Mouse (Mus musculus): ENCODE measurements around the gene Chtop. TPM values are rescaled to one million over a fixed set of nuclear protein-coding genes. Genes with fewer than 3 reads are reported as not detected.
A peak's percentile ranks its signal among the peaks of the same experiment; 100 is the strongest.

Gene Chtop
- polyA plus RNA-seq (2015; fragmentation: Nextera tagmentation; extraction: Ambion mirVana): 61.3 and 63.7 TPM in 2 replicates

DNA sequence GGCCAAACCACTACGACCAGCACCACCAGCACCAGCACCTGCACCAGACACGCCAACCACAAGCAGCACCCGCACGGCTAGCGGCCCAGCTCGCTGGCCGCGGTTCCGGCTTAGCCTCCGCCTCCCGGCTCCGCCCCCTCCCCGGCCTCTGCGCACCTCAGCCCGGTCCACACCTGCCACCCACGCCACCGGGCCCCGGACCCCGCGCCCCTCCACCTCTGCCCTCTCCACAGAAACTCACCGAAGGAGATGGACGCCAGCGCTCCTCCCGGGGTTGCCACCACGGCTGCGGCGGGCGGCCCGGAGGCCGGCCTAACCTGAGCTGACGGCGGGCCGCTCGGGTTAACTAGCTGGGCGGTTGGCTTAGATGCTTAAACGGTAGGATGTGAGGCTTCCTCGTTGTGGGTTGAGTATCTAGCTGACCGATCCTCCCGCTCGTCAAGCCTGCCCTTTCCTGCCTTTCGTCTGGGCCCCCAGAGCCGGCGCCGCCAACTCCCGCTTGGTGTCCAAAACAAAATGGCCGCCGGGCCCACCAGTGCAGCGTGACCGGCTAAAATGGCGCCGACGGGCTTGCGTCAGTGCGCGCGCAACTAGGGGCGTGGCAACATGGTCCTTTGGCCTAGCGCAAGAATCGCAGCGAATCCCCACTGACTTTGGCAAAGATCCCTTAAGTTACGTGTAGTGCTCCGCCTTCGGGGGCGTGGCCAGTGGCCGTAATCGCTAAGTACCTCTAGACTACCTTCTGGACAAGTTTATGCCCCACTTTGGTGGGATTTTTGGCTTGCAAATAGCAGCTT is at the start of gene Chtop:
Gene Chtop, minus strand, starts transcription at position 549 of the 797 bp plus-strand sequence.
- Histone ChIP-seq H3K27ac (ENCODE audit: low read depth, low read length) (peak within 1 kb of the TSS; percentile 95), H3K4me3 (ENCODE audit: low read depth, low read length) (peak within 1 kb of the TSS; percentile 94), H3K4me2 (replicated peaks; ENCODE audit: low read depth) (peak within 1 kb of the TSS; percentile 78), H3K27me3 (replicated peaks; ENCODE audit: control insufficient read depth, insufficient read depth, low read length) (no peaks in the 10 kb centered on the region), H3K9ac (ENCODE audit: low read depth, low read length) (peak within 1 kb of the TSS; percentile 99), H3K9me3 (ENCODE audit: control insufficient read depth) (no peaks in the 10 kb centered on the region), H3K4me1 (replicated peaks; ENCODE audit: control insufficient read depth, insufficient read depth, low read length) (peaks cover 5% of the 10 kb centered on the region; the same call in 1 of the 2 replicates), H3K36me3 (ENCODE audit: control insufficient read depth, insufficient read depth) (peaks cover 24% of the 10 kb centered on the region)
- WGBS: under 1% methylated on average over 65 of the region's 66 CpGs
- TF ChIP-seq CTCF (IDR thresholded peaks at IDR 0.05; ENCODE audit: low read depth): no peak
- ATAC-seq: peak; percentile 91

DNA sequence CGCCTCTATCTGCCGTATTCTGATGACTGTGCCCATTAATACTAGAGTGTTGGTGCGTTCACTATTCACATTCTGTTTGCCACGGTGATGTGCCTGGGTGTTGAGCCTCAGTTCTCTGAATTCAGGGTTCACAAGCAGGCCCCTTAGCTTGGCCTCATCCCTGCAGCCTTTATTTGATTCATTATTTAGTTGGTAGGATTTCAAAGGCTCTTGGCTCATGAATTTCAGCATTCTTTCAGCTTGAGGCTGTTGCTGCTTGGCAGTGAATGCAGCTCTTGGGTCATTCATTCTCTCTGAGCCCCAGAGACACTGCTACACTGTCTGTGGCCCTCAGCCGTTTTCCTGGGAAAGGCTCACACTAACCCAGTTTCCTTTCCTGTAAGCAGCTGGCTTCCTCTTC is 46.7 kb upstream of the Chtop start:
- no peak overlapping the region for H3K4me2 ChIP-seq (replicated peaks; ENCODE audit: low read depth)
- no peak overlapping the region for H3K9ac ChIP-seq (ENCODE audit: low read depth, low read length)
- no peaks in the 10 kb centered on the region for H3K9me3 ChIP-seq (ENCODE audit: control insufficient read depth)
- H3K4me1 ChIP-seq (replicated peaks; ENCODE audit: control insufficient read depth, insufficient read depth, low read length): no peaks in the 10 kb centered on the region
- no peak for TF ChIP-seq CTCF (IDR thresholded peaks at IDR 0.05; ENCODE audit: low read depth)
- WGBS: 71% methylated on average over 5 of the region's 5 CpGs
- H3K27ac ChIP-seq (ENCODE audit: low read depth, low read length): no peak overlapping the region
- H3K4me3 ChIP-seq (ENCODE audit: low read depth, low read length): no peak overlapping the region
- no peak for ATAC-seq
- H3K27me3 ChIP-seq (replicated peaks; ENCODE audit: control insufficient read depth, insufficient read depth, low read length): no peaks in the 10 kb centered on the region
- H3K36me3 ChIP-seq (ENCODE audit: control insufficient read depth, insufficient read depth): no peaks in the 10 kb centered on the region

- Histone ChIP-seq H3K27me3 (replicated peaks; ENCODE audit: control insufficient read depth, insufficient read depth, low read length) (no peaks in the 10 kb centered on the region), H3K27ac (ENCODE audit: low read depth, low read length) (no peak overlapping the region), H3K4me3 (ENCODE audit: low read depth, low read length) (no peak overlapping the region), H3K4me2 (replicated peaks; ENCODE audit: low read depth) (no peak overlapping the region), H3K4me1 (replicated peaks; ENCODE audit: control insufficient read depth, insufficient read depth, low read length) (no peaks in the 10 kb centered on the region), H3K36me3 (ENCODE audit: control insufficient read depth, insufficient read depth) (no peaks in the 10 kb centered on the region), H3K9me3 (ENCODE audit: control insufficient read depth) (no peaks in the 10 kb centered on the region), H3K9ac (ENCODE audit: low read depth, low read length) (no peak overlapping the region)
- TF ChIP-seq CTCF (IDR thresholded peaks at IDR 0.05; ENCODE audit: low read depth): no peak
- ATAC-seq: no peak
- WGBS: 79% methylated on average over 2 of the region's 2 CpGs
Observed at GRCm38 (mm10) chr3:90552231-90552630, 42.9 kb upstream of the Chtop start.

GRCm38 (mm10) chr3:90550421-90550790 is 41.1 kb upstream of the Chtop start:
- no peak overlapping the region for H3K4me2 ChIP-seq (replicated peaks; ENCODE audit: low read depth)
- H3K36me3 ChIP-seq (ENCODE audit: control insufficient read depth, insufficient read depth): no peaks in the 10 kb centered on the region
- 65% methylated on average over 2 of the region's 2 CpGs for WGBS
- no peak overlapping the region for H3K27ac ChIP-seq (ENCODE audit: low read depth, low read length)
- no peaks in the 10 kb centered on the region for H3K9me3 ChIP-seq (ENCODE audit: control insufficient read depth)
- H3K27me3 ChIP-seq (replicated peaks; ENCODE audit: control insufficient read depth, insufficient read depth, low read length): no peaks in the 10 kb centered on the region
- H3K4me3 ChIP-seq (ENCODE audit: low read depth, low read length): no peak overlapping the region
- no peaks in the 10 kb centered on the region for H3K4me1 ChIP-seq (replicated peaks; ENCODE audit: control insufficient read depth, insufficient read depth, low read length)
- ATAC-seq: no peak
- no peak overlapping the region for H3K9ac ChIP-seq (ENCODE audit: low read depth, low read length)
- no peak for TF ChIP-seq CTCF (IDR thresholded peaks at IDR 0.05; ENCODE audit: low read depth)

GRCm38 (mm10) chr3:90549676-90550420 is 40.5 kb upstream of the Chtop start:
- H3K27me3 ChIP-seq (replicated peaks; ENCODE audit: control insufficient read depth, insufficient read depth, low read length): no peaks in the 10 kb centered on the region
- H3K4me1 ChIP-seq (replicated peaks; ENCODE audit: control insufficient read depth, insufficient read depth, low read length): no peaks in the 10 kb centered on the region
- no peaks in the 10 kb centered on the region for H3K9me3 ChIP-seq (ENCODE audit: control insufficient read depth)
- no peaks in the 10 kb centered on the region for H3K36me3 ChIP-seq (ENCODE audit: control insufficient read depth, insufficient read depth)
- no peak overlapping the region for H3K27ac ChIP-seq (ENCODE audit: low read depth, low read length)
- TF ChIP-seq CTCF (IDR thresholded peaks at IDR 0.05; ENCODE audit: low read depth): no peak
- ATAC-seq: no peak
- no peak overlapping the region for H3K4me3 ChIP-seq (ENCODE audit: low read depth, low read length)
- WGBS: 50% methylated on average over 5 of the region's 5 CpGs
- no peak overlapping the region for H3K9ac ChIP-seq (ENCODE audit: low read depth, low read length)
- H3K4me2 ChIP-seq (replicated peaks; ENCODE audit: low read depth): no peak overlapping the region

DNA sequence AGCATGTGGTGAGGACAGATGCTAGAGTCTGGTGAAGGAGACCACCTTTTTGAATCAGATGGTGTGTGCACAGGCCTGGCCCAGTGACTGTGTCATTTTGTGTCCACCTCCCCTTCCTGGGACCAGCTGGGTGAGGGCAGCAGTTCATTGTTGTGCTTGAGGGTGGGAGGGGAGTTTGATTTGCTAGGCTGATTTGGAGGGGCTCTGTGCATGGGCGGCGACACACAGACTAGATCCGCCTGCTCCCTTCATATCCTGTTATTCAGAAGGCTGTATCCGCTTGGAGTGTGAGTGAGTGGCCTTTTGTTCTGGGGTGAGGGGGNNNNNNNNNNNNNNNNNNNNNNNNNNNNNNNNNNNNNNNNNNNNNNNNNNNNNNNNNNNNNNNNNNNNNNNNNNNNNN is 31.6 kb upstream of the Chtop start:
- 82% methylated on average over 4 of the region's 4 CpGs for WGBS
- 0 out of 2 replicates have a peak overlapping the region, but pooled peaks have one; percentile 4 for H3K9ac ChIP-seq (ENCODE audit: low read depth, low read length)
- H3K4me3 ChIP-seq (ENCODE audit: low read depth, low read length): no peak overlapping the region
- no peaks in the 10 kb centered on the region for H3K27me3 ChIP-seq (replicated peaks; ENCODE audit: control insufficient read depth, insufficient read depth, low read length)
- H3K36me3 ChIP-seq (ENCODE audit: control insufficient read depth, insufficient read depth): no peaks in the 10 kb centered on the region; the same call in 1 of the 2 replicates
- H3K4me1 ChIP-seq (replicated peaks; ENCODE audit: control insufficient read depth, insufficient read depth, low read length): no peaks in the 10 kb centered on the region
- H3K9me3 ChIP-seq (ENCODE audit: control insufficient read depth): no peaks in the 10 kb centered on the region
- ATAC-seq: no peak
- no peak overlapping the region for H3K27ac ChIP-seq (ENCODE audit: low read depth, low read length)
- TF ChIP-seq CTCF (IDR thresholded peaks at IDR 0.05; ENCODE audit: low read depth): no peak
- H3K4me2 ChIP-seq (replicated peaks; ENCODE audit: low read depth): no peak overlapping the region

All from intestine, postnatal 0 days (tissue).